ENCODE assay signal across 11 mouse cellular contexts in genomic region chr10:20528544-20529411, GRCm38 (mm10).
DNase-seq lines count a peak whose midpoint lies in the region; ATAC-seq and TF ChIP-seq lines count a peak whose summit lies in the region.
"Had no signal": no experiment of that assay in that cellular context is flagged by ENCODE, and none has a peak within 500 bp of the region (broad histone marks: within the 10 kb centered on the region; RNA-seq: fewer than 3 reads in every experiment).

No protein-coding gene starts in this region.

- no peak for ATAC-seq in liver, postnatal 0 days

- no peaks in the 10 kb centered on the region for H3K4me1 ChIP-seq in liver, postnatal 0 days (ENCODE audit: insufficient read depth)
- H3K4me1 ChIP-seq: limb, embryonic 12.5 days had no signal

- H3K4me3 ChIP-seq in layer of hippocampus, adult 2 months = peak overlapping the region; percentile 45
- H3K4me3 ChIP-seq in liver, postnatal 0 days (ENCODE audit: low read depth, low read length) = no peak overlapping the region
- H3K4me3 ChIP-seq: limb, embryonic 12.5 days had no signal

- H3K27ac ChIP-seq in layer of hippocampus, adult 2 months = peak overlapping the region; percentile 36; the same call in 1 of the 2 replicates
- H3K27ac ChIP-seq in liver, postnatal 0 days (ENCODE audit: low read depth) = no peak overlapping the region
- H3K27ac ChIP-seq: limb, embryonic 12.5 days had no signal

- no peak overlapping the region for H3K4me2 ChIP-seq in liver, postnatal 0 days (ENCODE audit: low read depth, low read length)
- H3K4me2 ChIP-seq: limb, embryonic 12.5 days had no signal

- no peak for TF ChIP-seq CTCF in layer of hippocampus, adult 2 months (conservative IDR thresholded peaks at IDR 0.05)
- TF ChIP-seq CTCF in liver, postnatal 0 days (IDR thresholded peaks at IDR 0.05; ENCODE audit: low read depth) = no peak

- no peaks in the 10 kb centered on the region for H3K27me3 ChIP-seq in liver, postnatal 0 days (ENCODE audit: insufficient read depth, low read length)
- H3K27me3 ChIP-seq: limb, embryonic 12.5 days had no signal

- H3K9me3 ChIP-seq in liver, postnatal 0 days (ENCODE audit: low read length) = no peaks in the 10 kb centered on the region
- H3K9me3 ChIP-seq: G1E; limb, embryonic 12.5 days had no signal

- WGBS in liver, postnatal 0 days (ENCODE audit: insufficient replicate concordance) = 82% methylated on average over 20 of the region's 20 CpGs

- no peaks in the 10 kb centered on the region for H3K36me3 ChIP-seq in liver, postnatal 0 days (replicated peaks; ENCODE audit: insufficient read depth, low read length)
- H3K36me3 ChIP-seq: G1E; limb, embryonic 12.5 days had no signal

- no peak overlapping the region for H3K9ac ChIP-seq in liver, postnatal 0 days (replicated peaks)
- H3K9ac ChIP-seq: limb, embryonic 12.5 days had no signal

- no peak for TF ChIP-seq EP300 in liver, postnatal 0 days (IDR thresholded peaks at IDR 0.05; ENCODE audit: low read depth)

- no peak for DNase-seq in layer of hippocampus, adult 2 months (ENCODE audit: low spot score in 2 of 2)
- no peak for DNase-seq in layer of hippocampus, adult 9-10 months (ENCODE audit: low spot score)
- peak; percentile 42 for DNase-seq in ES-CJ7 (ENCODE audit: low read depth, low spot score)
- DNase-seq in brain, adult 2 months (ENCODE audit: low read depth, low spot score) = peak; percentile 48
- DNase-seq in kidney, postnatal 4 days = peak; percentile 17 to 38
- DNase-seq in liver, postnatal 0 days = no peak
- no peak for DNase-seq in gastrocnemius, postnatal 10 days
- no peak for DNase-seq in spleen, postnatal 4 days (ENCODE audit: low spot score in 2 of 2)
- DNase-seq: gastrocnemius, postnatal 36 days had no signal

Comparison
In these comparisons a context has a peak if more than half of its experiments do, and no peak if none do; other contexts are left out.
1. DNase-seq: peak in ES-CJ7 (single experiment), brain, adult 2 months (single experiment) and kidney, postnatal 4 days (2 of 2); none in layer of hippocampus, adult 2 months (0 of 2), layer of hippocampus, adult 9-10 months (single experiment), liver, postnatal 0 days (single experiment), gastrocnemius, postnatal 10 days (single experiment) and spleen, postnatal 4 days (0 of 2).